Comparison of ENCODE assay signal across 17 mouse cellular contexts in genomic region chr7:132443769-132444168, GRCm38 (mm10).
DNase-seq lines count a peak whose midpoint lies in the region; ATAC-seq lines count a peak whose summit lies in the region.
"Had no signal": no experiment of that assay in that cellular context is flagged by ENCODE, and none has a peak within 500 bp of the region (broad histone marks: within the 10 kb centered on the region; RNA-seq: fewer than 3 reads in every experiment).

No protein-coding gene starts in this region.

- H3K9ac ChIP-seq in embryonic facial prominence, embryonic 11.5 days (replicated peaks; ENCODE audit: low read length): no peak overlapping the region
- H3K9ac ChIP-seq in heart, embryonic 14.5 days (ENCODE audit: low read length): no peak overlapping the region
- no peak overlapping the region for H3K9ac ChIP-seq in limb, embryonic 13.5 days
- no peak overlapping the region for H3K9ac ChIP-seq in kidney, embryonic 14.5 days (ENCODE audit: low read depth, low read length)
- H3K9ac ChIP-seq: liver, embryonic 14.5 days; neural tube, embryonic 15.5 days had no signal

- DNase-seq in embryonic facial prominence, embryonic 11.5 days (ENCODE audit: low spot score): no peak
- DNase-seq in embryonic facial prominence, embryonic 10.5 days (ENCODE audit: low spot score): no peak
- peak; percentile 25 for DNase-seq in cerebellum, adult 8-10 months
- no peak for DNase-seq in right cerebral cortex, postnatal 4 days
- no peak for DNase-seq in frontal cortex, postnatal 36 days (ENCODE audit: low spot score in 2 of 2)
- DNase-seq: adrenal gland, postnatal 25 days; B cell, adult 2 months; kidney, postnatal 4 days; right cerebral cortex, adult 18-20 months had no signal

- H3K4me2 ChIP-seq in embryonic facial prominence, embryonic 11.5 days (ENCODE audit: low read depth, low read length): no peak overlapping the region
- no peak overlapping the region for H3K4me2 ChIP-seq in heart, embryonic 14.5 days (ENCODE audit: low read length)
- H3K4me2 ChIP-seq in limb, embryonic 13.5 days (replicated peaks): no peak overlapping the region
- H3K4me2 ChIP-seq in kidney, embryonic 14.5 days (replicated peaks; ENCODE audit: low read depth, low read length): no peak overlapping the region
- H3K4me2 ChIP-seq: neural tube, embryonic 15.5 days had no signal

- WGBS in embryonic facial prominence, embryonic 11.5 days: 69% methylated on average over 2 of the region's 2 CpGs
- WGBS in embryonic facial prominence, embryonic 10.5 days: 79% methylated on average over 2 of the region's 2 CpGs
- 34% methylated on average over 2 of the region's 2 CpGs for WGBS in heart, embryonic 14.5 days
- WGBS in limb, embryonic 13.5 days: 42% methylated on average over 2 of the region's 2 CpGs
- WGBS in kidney, embryonic 14.5 days: 67% methylated on average over 2 of the region's 2 CpGs

- no peaks in the 10 kb centered on the region for H3K36me3 ChIP-seq in embryonic facial prominence, embryonic 11.5 days (replicated peaks; ENCODE audit: control insufficient read depth, insufficient read depth, low read depth, low read length)
- H3K36me3 ChIP-seq in embryonic facial prominence, embryonic 10.5 days (replicated peaks): no peaks in the 10 kb centered on the region
- H3K36me3 ChIP-seq in heart, embryonic 14.5 days (ENCODE audit: control insufficient read depth, insufficient read depth, low read length): no peaks in the 10 kb centered on the region
- no peaks in the 10 kb centered on the region for H3K36me3 ChIP-seq in limb, embryonic 13.5 days
- no peaks in the 10 kb centered on the region for H3K36me3 ChIP-seq in kidney, embryonic 14.5 days (ENCODE audit: control insufficient read depth, insufficient read depth, low read length)
- H3K36me3 ChIP-seq: G1E; neural tube, embryonic 15.5 days had no signal

- no peak overlapping the region for H3K4me3 ChIP-seq in embryonic facial prominence, embryonic 11.5 days (ENCODE audit: low read depth, low read length)
- no peak overlapping the region for H3K4me3 ChIP-seq in embryonic facial prominence, embryonic 10.5 days
- H3K4me3 ChIP-seq in heart, embryonic 14.5 days (ENCODE audit: control insufficient read depth in 1 of 2, insufficient read depth in 1 of 2, low read depth in 1 of 2, low read length in 2 of 2): no peak overlapping the region
- no peak overlapping the region for H3K4me3 ChIP-seq in limb, embryonic 13.5 days
- H3K4me3 ChIP-seq in kidney, embryonic 14.5 days (ENCODE audit: low read length): no peak overlapping the region
- H3K4me3 ChIP-seq: neural tube, embryonic 15.5 days had no signal

- no peaks in the 10 kb centered on the region for H3K4me1 ChIP-seq in embryonic facial prominence, embryonic 11.5 days (ENCODE audit: control insufficient read depth, insufficient read depth, low read length)
- no peaks in the 10 kb centered on the region; the same call in 1 of the 2 replicates for H3K4me1 ChIP-seq in embryonic facial prominence, embryonic 10.5 days
- H3K4me1 ChIP-seq in heart, embryonic 14.5 days (ENCODE audit: control insufficient read depth in 2 of 2, insufficient read depth in 2 of 2, low read length in 2 of 2): peaks cover 7 to 13% of the 10 kb centered on the region in 2 experiments
- peaks cover 9% of the 10 kb centered on the region for H3K4me1 ChIP-seq in limb, embryonic 13.5 days
- no peaks in the 10 kb centered on the region for H3K4me1 ChIP-seq in kidney, embryonic 14.5 days (ENCODE audit: control insufficient read depth, insufficient read depth, low read length)

- no peaks in the 10 kb centered on the region for H3K27me3 ChIP-seq in embryonic facial prominence, embryonic 11.5 days (ENCODE audit: control insufficient read depth, insufficient read depth, low read length)
- peaks cover 6% of the 10 kb centered on the region; the same call in 1 of the 2 replicates for H3K27me3 ChIP-seq in embryonic facial prominence, embryonic 10.5 days (replicated peaks; ENCODE audit: low read depth, poor library complexity, severe bottlenecking)
- no peaks in the 10 kb centered on the region for H3K27me3 ChIP-seq in heart, embryonic 14.5 days (ENCODE audit: control insufficient read depth, insufficient read depth, low read length)
- H3K27me3 ChIP-seq in limb, embryonic 13.5 days: no peaks in the 10 kb centered on the region
- H3K27me3 ChIP-seq in kidney, embryonic 14.5 days (ENCODE audit: control insufficient read depth, insufficient read depth, low read length): no peaks in the 10 kb centered on the region
- H3K27me3 ChIP-seq: neural tube, embryonic 15.5 days had no signal

- 0 out of 2 replicates have a peak, but pooled peaks have one; percentile 14 for ATAC-seq in embryonic facial prominence, embryonic 11.5 days (replicated peaks; ENCODE audit: insufficient number of reproducible peaks, low FRiP score, low TSS enrichment, low read depth)
- no peak for ATAC-seq in heart, embryonic 14.5 days (ENCODE audit: insufficient number of reproducible peaks, insufficient read depth, low FRiP score, low read depth)
- peak; percentile 32; the same call in 1 of the 2 replicates for ATAC-seq in limb, embryonic 13.5 days (ENCODE audit: low FRiP score, low read depth)
- ATAC-seq in kidney, embryonic 14.5 days (ENCODE audit: low FRiP score, low TSS enrichment): no peak
- ATAC-seq: midbrain, embryonic 16.5 days had no signal

- no peak overlapping the region for H3K27ac ChIP-seq in embryonic facial prominence, embryonic 11.5 days (replicated peaks; ENCODE audit: low read depth, low read length)
- H3K27ac ChIP-seq in embryonic facial prominence, embryonic 10.5 days (replicated peaks): no peak overlapping the region
- peak overlapping the region; percentile 56 to 57; a peak in 3 of 4 replicates for H3K27ac ChIP-seq in heart, embryonic 14.5 days (replicated peaks in 1 of 2; ENCODE audit: control insufficient read depth in 1 of 2, insufficient read depth in 1 of 2, low read depth in 2 of 2, low read length in 2 of 2)
- peak overlapping the region; percentile 40; the same call in 1 of the 2 replicates for H3K27ac ChIP-seq in limb, embryonic 13.5 days
- H3K27ac ChIP-seq in kidney, embryonic 14.5 days (ENCODE audit: low read depth, low read length): no peak overlapping the region
- H3K27ac ChIP-seq: liver, embryonic 14.5 days; macrophage; neural tube, embryonic 15.5 days had no signal

- no peaks in the 10 kb centered on the region for H3K9me3 ChIP-seq in embryonic facial prominence, embryonic 11.5 days (replicated peaks; ENCODE audit: control insufficient read depth, low read length)
- no peaks in the 10 kb centered on the region for H3K9me3 ChIP-seq in embryonic facial prominence, embryonic 10.5 days
- no peaks in the 10 kb centered on the region for H3K9me3 ChIP-seq in heart, embryonic 14.5 days (ENCODE audit: control insufficient read depth, low read length)
- no peaks in the 10 kb centered on the region for H3K9me3 ChIP-seq in limb, embryonic 13.5 days
- no peaks in the 10 kb centered on the region for H3K9me3 ChIP-seq in kidney, embryonic 14.5 days (ENCODE audit: control insufficient read depth, low read length)
- H3K9me3 ChIP-seq: neural tube, embryonic 15.5 days had no signal

Comparison
In these comparisons a context has a peak if more than half of its experiments do, and no peak if none do; other contexts are left out.
1. ATAC-seq: peak in embryonic facial prominence, embryonic 11.5 days (single experiment) and limb, embryonic 13.5 days (single experiment); none in heart, embryonic 14.5 days (single experiment) and kidney, embryonic 14.5 days (single experiment).
2. H3K27ac ChIP-seq: peak in heart, embryonic 14.5 days (2 of 2) and limb, embryonic 13.5 days (single experiment); none in embryonic facial prominence, embryonic 11.5 days (single experiment), embryonic facial prominence, embryonic 10.5 days (single experiment) and kidney, embryonic 14.5 days (single experiment).